Mouse (Mus musculus) stomach, embryonic 15.5 days (tissue): ENCODE measurements around the gene Zbtb20. TPM values are rescaled to one million over a fixed set of nuclear protein-coding genes. Genes with fewer than 3 reads are reported as not detected.

Experiments
- ATAC-seq: fragments of 200-750 bp; cut with Nextera tagmentation; 2 replicates; pipeline ENCODE4 v1.8.0; 2017; ENCODE audit warnings: low read depth, moderate number of reproducible peaks, moderate TSS enrichment; ENCODE audit not compliant: insufficient read depth, low FRiP score
- H3K27ac ChIP-seq: fragments of 300-500 bp; sonication (generic); 2 replicates; pipeline ENCODE4 v1.5.1; 2015; ENCODE audit warnings: mild to moderate bottlenecking, inconsistent platforms
- H3K27me3 ChIP-seq: fragments of 300-500 bp; sonication (generic); replicated peaks from 2 replicates; pipeline ENCODE4 v1.6.1; 2015; ENCODE audit warnings: inconsistent platforms
- H3K36me3 ChIP-seq: fragments of 300-500 bp; sonication (generic); 2 replicates; pipeline ENCODE4 v1.6.1; 2015; ENCODE audit warnings: inconsistent platforms
- H3K4me1 ChIP-seq: fragments of 300-500 bp; sonication (generic); 2 replicates; pipeline ENCODE4 v1.6.1; 2015; ENCODE audit warnings: inconsistent platforms
- H3K4me2 ChIP-seq: fragments of 300-500 bp; sonication (generic); 2 replicates; pipeline ENCODE4 v1.6.1; 2015; ENCODE audit warnings: mild to moderate bottlenecking, inconsistent platforms
- H3K4me3 ChIP-seq: fragments of 300-500 bp; sonication (generic); replicated peaks from 2 replicates; pipeline ENCODE4 v1.5.1; 2015; ENCODE audit warnings: inconsistent platforms
- H3K9ac ChIP-seq: fragments of 300-500 bp; sonication (generic); 2 replicates; pipeline ENCODE4 v1.6.1; 2015; ENCODE audit warnings: inconsistent platforms
- H3K9me3 ChIP-seq: fragments of 300-500 bp; sonication (generic); 2 replicates; pipeline ENCODE4 v1.6.1; 2016; ENCODE audit warnings: inconsistent platforms
- WGBS: fragments of 180-500 bp; shearing (Covaris S2); methylation state at CpG from one replicate; pipeline ENCODE4 v1.1.7; 2015; 5-methylcytosine and 5-hydroxymethylcytosine counted together
- polyA plus RNA-seq: library from polyadenylated mRNA; unstranded; fragments of >200 nt; fragmentation: Nextera tagmentation; extraction: Ambion mirVana; gene quantifications from 2 replicates; pipeline ENCODE4 v1.2.1, GENCODE M21; 2015

Zbtb20 gene
- polyA plus RNA-seq, 1 experiment from 2014 or later = 23.4 TPM

- Histone ChIP-seq H3K9me3 (no peaks in the 10 kb centered on the region), H3K27me3 (no peaks in the 10 kb centered on the region), H3K9ac (no peak overlapping the region), H3K4me3 (no peak overlapping the region), H3K4me1 (no peaks in the 10 kb centered on the region), H3K36me3 (no peaks in the 10 kb centered on the region), H3K27ac (no peak overlapping the region), H3K4me2 (no peak overlapping the region)
- no peak for ATAC-seq
- 59% methylated on average over 5 of the region's 5 CpGs for WGBS
These were observed 638.3 kb downstream of the Zbtb20 start for GRCm38 (mm10) chr16:43513933-43514332.

GRCm38 (mm10) chr16:43515538-43515937 is 639.9 kb downstream of the Zbtb20 start:
- Histone ChIP-seq H3K4me3 (no peak overlapping the region), H3K27me3 (no peaks in the 10 kb centered on the region), H3K9ac (no peak overlapping the region), H3K36me3 (no peaks in the 10 kb centered on the region), H3K27ac (no peak overlapping the region), H3K9me3 (no peaks in the 10 kb centered on the region), H3K4me1 (no peaks in the 10 kb centered on the region), H3K4me2 (no peak overlapping the region)
- 67% methylated on average over 4 of the region's 4 CpGs for WGBS
- no peak for ATAC-seq

- Histone ChIP-seq H3K4me2 (no peak overlapping the region), H3K9ac (no peak overlapping the region), H3K9me3 (no peaks in the 10 kb centered on the region), H3K27ac (no peak overlapping the region), H3K36me3 (no peaks in the 10 kb centered on the region), H3K27me3 (no peaks in the 10 kb centered on the region), H3K4me3 (no peak overlapping the region), H3K4me1 (no peaks in the 10 kb centered on the region)
- no peak for ATAC-seq
- whole genome bisulfite sequencing = 81% methylated on average over 2 of the region's 2 CpGs
These were observed 644.6 kb downstream of the Zbtb20 start for GRCm38 (mm10) chr16:43520274-43520673.

GRCm38 (mm10) chr16:43522482-43522881 is 646.8 kb downstream of the Zbtb20 start:
- Histone ChIP-seq H3K4me1 (no peaks in the 10 kb centered on the region), H3K27ac (no peak overlapping the region), H3K36me3 (no peaks in the 10 kb centered on the region), H3K4me3 (no peak overlapping the region), H3K9me3 (no peaks in the 10 kb centered on the region), H3K27me3 (no peaks in the 10 kb centered on the region), H3K9ac (no peak overlapping the region), H3K4me2 (no peak overlapping the region)
- no peak for ATAC-seq
- 92% methylated on average over 4 of the region's 4 CpGs for WGBS

GRCm38 (mm10) chr16:43524179-43524578 is 648.5 kb downstream of the Zbtb20 start:
- Histone ChIP-seq H3K9me3 (no peaks in the 10 kb centered on the region), H3K4me3 (no peak overlapping the region), H3K27ac (no peak overlapping the region), H3K4me2 (no peak overlapping the region), H3K9ac (no peak overlapping the region), H3K27me3 (no peaks in the 10 kb centered on the region), H3K4me1 (no peaks in the 10 kb centered on the region), H3K36me3 (no peaks in the 10 kb centered on the region)
- WGBS = 93% methylated on average over 9 of the region's 9 CpGs
- ATAC-seq = no peak

GRCm38 (mm10) chr16:43525624-43526023 is 649.9 kb downstream of the Zbtb20 start:
- Histone ChIP-seq H3K4me3 (no peak overlapping the region), H3K4me2 (no peak overlapping the region), H3K9ac (no peak overlapping the region), H3K4me1 (no peaks in the 10 kb centered on the region), H3K36me3 (no peaks in the 10 kb centered on the region), H3K27ac (no peak overlapping the region), H3K27me3 (no peaks in the 10 kb centered on the region), H3K9me3 (no peaks in the 10 kb centered on the region)
- no peak for ATAC-seq
- 90% methylated on average over 6 of the region's 6 CpGs for WGBS

- Histone ChIP-seq H3K9me3 (no peaks in the 10 kb centered on the region), H3K4me1 (no peaks in the 10 kb centered on the region), H3K4me3 (no peak overlapping the region), H3K4me2 (no peak overlapping the region), H3K36me3 (no peaks in the 10 kb centered on the region), H3K27ac (no peak overlapping the region), H3K27me3 (no peaks in the 10 kb centered on the region), H3K9ac (no peak overlapping the region)
- 74% methylated on average over 1 of the region's 1 CpGs for WGBS
- no peak for ATAC-seq
These were observed 652.6 kb downstream of the Zbtb20 start for GRCm38 (mm10) chr16:43528300-43528699.

- no peak overlapping the region for H3K27ac ChIP-seq
- H3K4me1 ChIP-seq = no peaks in the 10 kb centered on the region
- ATAC-seq = no peak
- WGBS = 76% methylated on average over 6 of the region's 6 CpGs
- no peak overlapping the region for H3K4me2 ChIP-seq
- H3K4me3 ChIP-seq = no peak overlapping the region
- no peak overlapping the region for H3K9ac ChIP-seq
- H3K36me3 ChIP-seq = no peaks in the 10 kb centered on the region
- no peaks in the 10 kb centered on the region for H3K27me3 ChIP-seq
- no peaks in the 10 kb centered on the region for H3K9me3 ChIP-seq
These were observed 655.6 kb downstream of the Zbtb20 start for GRCm38 (mm10) chr16:43531328-43531727.

- Histone ChIP-seq H3K4me3 (no peak overlapping the region), H3K4me1 (no peaks in the 10 kb centered on the region), H3K9ac (no peak overlapping the region), H3K27me3 (no peaks in the 10 kb centered on the region), H3K9me3 (no peaks in the 10 kb centered on the region), H3K4me2 (no peak overlapping the region), H3K27ac (no peak overlapping the region), H3K36me3 (no peaks in the 10 kb centered on the region)
- 86% methylated on average over 3 of the region's 3 CpGs for WGBS
- no peak for ATAC-seq
These were observed 658.4 kb downstream of the Zbtb20 start for GRCm38 (mm10) chr16:43534103-43534502.

- 95% methylated on average over 1 of the region's 1 CpGs for WGBS
- H3K27ac ChIP-seq = no peak overlapping the region
- no peak for ATAC-seq
- H3K4me3 ChIP-seq = no peak overlapping the region
- H3K9ac ChIP-seq = no peak overlapping the region
- no peak overlapping the region for H3K4me2 ChIP-seq
- no peaks in the 10 kb centered on the region for H3K9me3 ChIP-seq
- no peaks in the 10 kb centered on the region for H3K4me1 ChIP-seq
- H3K27me3 ChIP-seq = no peaks in the 10 kb centered on the region
- no peaks in the 10 kb centered on the region for H3K36me3 ChIP-seq
These were observed 660.2 kb downstream of the Zbtb20 start for GRCm38 (mm10) chr16:43535912-43536311.

- no peak overlapping the region for H3K4me3 ChIP-seq
- no peaks in the 10 kb centered on the region for H3K27me3 ChIP-seq
- H3K4me1 ChIP-seq = no peaks in the 10 kb centered on the region
- 68% methylated on average over 7 of the region's 7 CpGs for WGBS
- H3K4me2 ChIP-seq = no peak overlapping the region
- no peaks in the 10 kb centered on the region for H3K36me3 ChIP-seq
- no peak overlapping the region for H3K27ac ChIP-seq
- H3K9me3 ChIP-seq = no peaks in the 10 kb centered on the region
- no peak overlapping the region for H3K9ac ChIP-seq
- ATAC-seq = no peak
These were observed 661.5 kb downstream of the Zbtb20 start for GRCm38 (mm10) chr16:43537163-43537562.

- H3K36me3 ChIP-seq = no peaks in the 10 kb centered on the region
- WGBS = 73% methylated on average over 12 of the region's 12 CpGs
- H3K9ac ChIP-seq = no peak overlapping the region
- H3K27me3 ChIP-seq = no peaks in the 10 kb centered on the region
- H3K27ac ChIP-seq = no peak overlapping the region
- no peak overlapping the region for H3K4me2 ChIP-seq
- ATAC-seq = no peak
- no peaks in the 10 kb centered on the region for H3K9me3 ChIP-seq
- no peak overlapping the region for H3K4me3 ChIP-seq
- no peaks in the 10 kb centered on the region for H3K4me1 ChIP-seq
These were observed 664.0 kb downstream of the Zbtb20 start for GRCm38 (mm10) chr16:43539659-43540096.

GRCm38 (mm10) chr16:43540108-43540507 is 664.4 kb downstream of the Zbtb20 start:
- H3K9ac ChIP-seq = no peak overlapping the region
- H3K4me3 ChIP-seq = no peak overlapping the region
- 21% methylated on average over 3 of the region's 3 CpGs for WGBS
- no peaks in the 10 kb centered on the region for H3K27me3 ChIP-seq
- no peaks in the 10 kb centered on the region for H3K36me3 ChIP-seq
- ATAC-seq = no peak
- H3K4me2 ChIP-seq = no peak overlapping the region
- H3K9me3 ChIP-seq = no peaks in the 10 kb centered on the region
- H3K27ac ChIP-seq = no peak overlapping the region
- H3K4me1 ChIP-seq = no peaks in the 10 kb centered on the region
